Mouse (Mus musculus): Measurements from ENCODE around the gene Serpinb6e. TPM values are rescaled to one million over a fixed set of nuclear protein-coding genes. Genes with fewer than 3 reads are reported as not detected.

Gene Serpinb6e
- not detected for total RNA-seq (2023)

GRCm38 (mm10) chr13:33843308-33843707, at the start of gene Serpinb6e:
Gene Serpinb6e (minus strand): TSS chr13:33843408.

Other genes starting within 250 kb of the Serpinb6e start
- gene Serpinb6d, start 182.0 kb downstream of the Serpinb6e start, total RNA-seq (2023): not detected
- not detected for gene Serpinb6c, start 62.3 kb upstream of the Serpinb6e start, total RNA-seq (2023)
- gene Nqo2, start 121.3 kb upstream of the Serpinb6e start, total RNA-seq (2023): 10 to 100 TPM; 28.0 to 30.2 TPM
- 10 to 100 TPM; 73.4 to 76.8 TPM for gene Ripk1, start 159.0 kb upstream of the Serpinb6e start, total RNA-seq (2023)
- 10 to 100 TPM; 19.3 to 22.5 TPM for gene Serpinb6a, start 159.4 kb upstream of the Serpinb6e start, total RNA-seq (2023)
- 10 to 100 TPM; 14.7 to 20.8 TPM for gene Bphl, start 194.2 kb upstream of the Serpinb6e start, total RNA-seq (2023)
- 10 to 100 TPM; 17.0 to 18.8 TPM for gene Tubb2a, start 234.6 kb upstream of the Serpinb6e start, total RNA-seq (2023)